Mouse (Mus musculus) layer of hippocampus, adult 9-10 months (tissue): ENCODE results near the gene Faah.

Experiments used
- DNase-seq: peaks from one replicate; pipeline ENCODE4 v3.0.0; 2022; ENCODE audit warnings: low spot score

The Faah gene

DNA sequence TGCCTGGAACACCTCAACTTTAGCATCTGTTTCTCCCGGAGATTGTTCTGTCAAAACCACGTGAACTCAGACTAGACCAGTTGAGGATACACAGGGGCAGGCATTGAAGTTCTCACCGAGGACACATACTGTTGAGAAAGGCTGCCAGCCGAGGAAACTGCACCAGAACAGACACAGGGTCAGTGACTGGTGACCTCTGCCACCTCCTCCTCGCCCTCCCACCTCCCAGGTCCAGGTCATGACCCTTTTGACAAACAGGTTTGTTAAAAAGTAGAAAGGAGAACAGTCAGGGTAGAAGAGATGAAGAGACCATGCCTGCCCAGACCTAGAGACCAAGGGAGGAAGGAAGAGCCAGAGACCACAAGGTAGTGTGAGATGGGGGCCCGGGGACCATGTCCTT, 17.1 kb downstream of the Faah start:
- no peak for DNase-seq

GRCm38 (mm10) chr4:115996729-115997128, 21.0 kb downstream of the Faah start:
- DNase-seq, result no peak

DNA sequence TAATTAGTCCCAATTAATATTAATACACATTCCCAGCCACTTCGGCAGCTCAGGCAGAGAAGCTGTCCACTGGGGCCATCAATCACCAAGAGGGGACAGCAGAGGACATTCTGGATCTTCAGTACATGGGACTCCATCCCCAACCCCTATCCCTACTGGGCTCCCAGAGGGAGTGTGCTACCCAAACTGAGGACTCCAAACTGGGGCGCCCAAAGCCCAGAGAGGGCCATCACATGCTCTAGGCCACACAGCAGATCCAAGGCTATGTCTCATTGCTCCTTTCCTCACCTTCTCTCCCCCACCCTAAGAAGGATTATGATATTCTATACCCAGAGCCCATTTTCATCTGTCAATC, 22.4 kb downstream of the Faah start:
- DNase-seq, result no peak

DNA sequence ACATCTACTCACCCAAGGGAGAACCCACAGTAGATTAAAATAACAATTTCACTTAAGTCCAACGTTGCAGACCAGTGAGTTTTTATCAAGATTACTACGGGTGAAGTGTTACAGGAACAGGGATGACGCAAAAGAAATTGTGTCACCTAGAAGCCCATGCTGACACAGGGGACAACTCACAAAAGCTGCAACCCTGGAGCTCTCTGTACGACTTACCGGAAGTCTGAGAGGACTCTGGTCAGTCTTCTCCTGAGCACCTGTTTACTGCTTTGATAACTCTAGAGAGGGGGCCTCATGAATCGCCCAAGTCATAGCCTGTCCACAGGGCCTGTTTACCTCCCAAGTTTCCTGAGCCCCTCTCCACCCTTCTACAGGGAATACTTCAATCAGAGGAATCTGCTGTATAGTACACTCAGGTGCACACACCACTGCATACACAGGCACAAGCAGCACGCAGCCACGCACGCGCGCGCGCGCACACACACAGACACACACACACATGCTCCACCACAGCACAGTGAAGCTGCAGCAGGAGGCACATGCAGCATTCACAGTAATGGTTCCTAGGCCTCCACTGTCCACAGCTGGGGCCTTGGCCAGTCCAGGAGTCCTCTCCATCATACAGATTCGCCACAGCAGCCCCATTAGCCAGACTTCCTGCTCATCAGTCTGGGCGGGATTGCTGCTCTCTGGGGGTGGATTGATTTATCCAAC, 22.9 kb downstream of the Faah start:
- DNase-seq, result no peak

DNA sequence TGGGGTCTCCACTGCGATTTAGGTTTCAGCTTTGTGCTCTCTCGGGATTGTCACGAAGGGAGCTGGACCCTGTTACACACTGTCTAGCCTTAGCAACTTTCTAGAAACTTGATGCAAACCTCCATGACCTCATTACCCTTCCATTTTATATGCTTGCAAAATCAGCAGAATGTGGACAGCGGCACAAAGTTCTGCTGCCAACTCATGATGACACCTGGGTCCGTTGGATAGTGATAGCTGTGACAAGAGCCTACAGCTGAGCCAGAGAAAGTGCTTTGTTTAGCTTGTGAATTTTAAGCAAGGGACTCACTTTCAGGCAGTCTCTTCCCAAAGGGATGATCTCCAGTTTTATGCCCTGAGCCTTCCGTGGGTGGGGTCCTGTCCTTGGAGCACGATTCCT, 28.3 kb downstream of the Faah start:
- DNase-seq, result no peak

DNA sequence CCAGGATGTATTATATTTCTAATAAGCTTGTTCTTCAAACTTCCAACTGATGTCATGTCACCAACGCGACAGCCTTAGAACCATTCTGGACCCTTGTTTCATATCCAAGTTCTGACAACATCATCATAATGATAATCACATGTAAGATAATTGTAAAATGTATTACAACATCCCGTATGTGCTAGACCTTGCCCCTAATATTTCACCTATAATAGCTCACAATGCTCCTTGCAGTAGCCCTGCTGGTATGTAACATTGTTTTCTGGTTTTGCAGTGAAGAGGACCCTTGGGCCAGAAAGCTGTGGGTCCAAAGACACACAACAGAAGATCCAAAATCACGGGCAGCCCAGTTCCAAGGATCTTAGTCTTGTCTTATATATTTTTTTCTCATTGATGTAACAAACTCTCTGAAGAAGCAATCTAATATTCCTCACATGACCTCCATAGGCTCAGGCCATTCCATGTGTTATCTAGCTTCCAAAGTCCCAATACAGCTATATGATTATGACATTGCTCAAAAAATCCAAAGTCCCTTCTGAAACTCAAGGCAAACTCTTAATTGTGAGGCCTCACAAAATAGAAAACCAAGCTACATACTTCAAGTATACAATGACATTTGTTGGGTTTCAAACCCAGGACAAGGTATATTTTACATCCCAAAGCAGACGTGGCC, 29.7 kb downstream of the Faah start:
- no peak for DNase-seq

- no peak for DNase-seq
Measured at GRCm38 (mm10) chr4:115987436-115987835, 30.3 kb downstream of the Faah start.

DNA sequence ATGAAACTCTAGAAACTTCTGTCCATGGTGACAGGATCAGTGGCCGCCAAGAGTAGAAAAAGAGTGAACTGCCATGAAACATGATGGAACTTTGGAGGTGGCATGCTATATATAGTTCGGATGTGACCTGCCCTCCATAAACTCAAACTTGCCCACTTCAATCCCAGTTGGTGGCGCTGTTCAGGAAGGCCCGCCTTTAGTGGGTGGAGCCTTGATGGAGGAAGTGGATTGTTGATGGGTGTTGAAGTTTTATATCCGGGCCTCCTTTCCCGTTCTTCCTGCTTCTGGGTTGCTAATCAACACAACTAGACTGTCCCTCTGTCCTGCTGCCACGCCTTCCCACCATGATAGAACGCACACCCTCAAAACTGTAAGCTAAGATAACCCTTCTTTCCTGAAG, 32.8 kb downstream of the Faah start:
- no peak for DNase-seq

GRCm38 (mm10) chr4:115984111-115984510, 33.6 kb downstream of the Faah start:
- DNase-seq, result peak; percentile 42

DNA sequence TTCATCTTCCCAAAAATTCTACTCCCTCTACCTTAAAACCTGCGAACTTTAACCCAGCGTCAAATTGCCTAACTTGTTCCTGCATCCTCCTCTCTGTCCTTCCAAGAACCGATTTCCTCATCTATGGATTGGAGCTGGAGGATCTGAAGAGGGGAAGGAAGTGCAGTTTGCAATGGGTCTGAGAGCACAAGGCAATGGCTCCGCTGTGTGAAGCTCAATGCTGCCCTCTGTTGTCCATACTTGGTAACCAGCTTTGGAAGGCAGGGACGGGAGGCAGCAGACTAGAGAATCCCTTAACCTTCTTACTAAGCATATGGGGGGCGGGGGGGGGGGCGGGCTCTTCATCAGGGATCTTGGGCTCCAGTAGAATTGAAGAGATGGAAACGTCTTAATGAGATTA, 37.0 kb downstream of the Faah start:
- DNase-seq, result peak; percentile 75

DNA sequence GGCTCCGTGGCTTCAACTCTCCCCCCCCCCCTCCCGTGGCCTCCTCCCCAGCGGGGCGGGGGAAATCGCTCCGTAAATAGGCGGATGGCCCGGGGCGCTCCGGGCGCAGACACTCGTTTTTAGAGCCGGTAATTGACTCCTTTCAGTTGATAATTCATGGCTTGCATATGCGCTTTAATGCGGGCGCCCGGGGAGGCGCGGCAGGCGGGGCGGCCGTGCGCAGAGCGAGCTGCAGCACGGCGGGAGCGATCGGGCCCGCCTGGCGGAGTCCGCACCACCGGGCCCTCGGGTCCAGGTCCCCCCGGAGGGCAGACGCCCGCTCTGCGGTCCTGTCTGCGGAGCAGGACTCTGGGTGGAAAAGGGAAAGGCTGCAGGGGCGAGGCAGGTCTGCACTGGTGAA, 38.3 kb downstream of the Faah start:
- DNase-seq, result no peak

GRCm38 (mm10) chr4:115978911-115979310, 38.8 kb downstream of the Faah start:
- no peak for DNase-seq

GRCm38 (mm10) chr4:115972543-115972942, 45.2 kb downstream of the Faah start:
- no peak for DNase-seq

DNA sequence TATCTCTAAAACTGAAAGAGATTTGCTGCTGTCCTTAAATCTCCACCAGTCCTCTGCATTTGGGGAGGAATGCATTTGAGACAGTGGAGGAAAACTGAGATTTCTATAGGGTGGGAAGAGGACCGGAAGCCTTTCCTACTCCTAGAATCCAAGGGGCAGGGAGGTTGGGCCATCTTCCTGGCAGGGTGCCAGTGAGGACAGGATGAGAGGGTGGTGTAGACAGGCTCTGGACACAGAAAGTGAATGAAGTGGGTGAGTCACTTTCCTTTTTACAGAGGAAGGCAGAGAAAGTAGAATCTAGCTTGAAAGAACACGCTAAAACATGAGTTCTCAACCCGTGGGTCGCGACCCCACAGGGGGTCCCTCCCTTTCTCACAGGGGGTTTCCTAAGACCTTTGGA, 53.3 kb downstream of the Faah start:
- no peak for DNase-seq

DNA sequence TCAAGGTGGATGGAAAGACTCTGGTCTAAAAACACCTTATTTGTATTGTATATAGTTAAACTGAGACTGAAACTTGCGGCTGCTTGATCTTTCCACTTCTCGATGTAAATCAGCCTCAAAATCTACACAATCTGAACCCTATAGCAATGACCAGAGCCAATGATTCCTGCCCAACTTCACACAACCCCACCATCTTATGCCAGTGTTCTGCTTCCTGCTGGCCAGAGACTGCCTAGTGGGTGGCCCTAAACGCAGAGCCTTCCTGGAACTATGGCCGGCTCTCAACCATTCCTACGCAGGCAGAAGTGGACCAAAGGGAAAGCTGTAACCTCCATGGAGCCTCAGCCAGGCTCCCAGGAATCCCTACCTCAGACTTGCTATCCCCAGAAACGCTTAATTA, 54.0 kb downstream of the Faah start:
- DNase-seq, result no peak

GRCm38 (mm10) chr4:115962671-115963412, 54.9 kb downstream of the Faah start:
- DNase-seq, result no peak

GRCm38 (mm10) chr4:115961991-115962390, 55.7 kb downstream of the Faah start:
- no peak for DNase-seq

DNA sequence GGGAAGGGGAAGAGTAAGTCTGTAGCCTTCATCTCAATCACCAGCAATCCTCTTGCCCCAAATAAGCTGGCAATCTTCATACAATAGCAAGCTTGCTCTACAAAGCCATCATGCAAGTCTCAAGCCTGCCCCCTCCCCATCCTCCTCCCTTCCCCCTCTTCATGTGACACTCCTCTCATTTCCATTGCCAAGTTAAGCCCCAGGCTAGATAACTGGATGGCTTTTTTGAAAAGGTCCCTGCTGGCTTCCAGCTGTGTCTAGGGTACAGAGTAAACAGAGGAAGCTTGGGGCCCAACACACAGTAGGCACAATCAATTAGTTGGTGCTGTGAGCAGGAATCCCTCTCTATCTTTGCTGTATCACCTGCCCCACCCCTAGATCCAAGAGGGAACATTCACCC, 58.2 kb downstream of the Faah start:
- no peak for DNase-seq

DNA sequence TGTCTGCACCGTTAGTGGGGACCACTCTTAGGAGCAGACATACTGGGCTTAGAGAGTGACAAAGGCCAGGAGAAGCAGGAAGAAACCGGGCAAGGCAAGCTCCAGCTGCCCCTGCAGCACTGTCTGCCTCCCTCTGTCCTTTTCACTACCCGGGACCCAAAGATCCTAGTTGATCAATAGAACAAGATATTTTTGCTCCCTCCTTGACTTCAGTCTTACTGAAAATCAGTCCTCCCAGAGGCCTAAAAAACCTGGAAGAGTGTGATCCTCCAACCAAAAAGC, 62.3 kb downstream of the Faah start:
- DNase-seq, result no peak

DNA sequence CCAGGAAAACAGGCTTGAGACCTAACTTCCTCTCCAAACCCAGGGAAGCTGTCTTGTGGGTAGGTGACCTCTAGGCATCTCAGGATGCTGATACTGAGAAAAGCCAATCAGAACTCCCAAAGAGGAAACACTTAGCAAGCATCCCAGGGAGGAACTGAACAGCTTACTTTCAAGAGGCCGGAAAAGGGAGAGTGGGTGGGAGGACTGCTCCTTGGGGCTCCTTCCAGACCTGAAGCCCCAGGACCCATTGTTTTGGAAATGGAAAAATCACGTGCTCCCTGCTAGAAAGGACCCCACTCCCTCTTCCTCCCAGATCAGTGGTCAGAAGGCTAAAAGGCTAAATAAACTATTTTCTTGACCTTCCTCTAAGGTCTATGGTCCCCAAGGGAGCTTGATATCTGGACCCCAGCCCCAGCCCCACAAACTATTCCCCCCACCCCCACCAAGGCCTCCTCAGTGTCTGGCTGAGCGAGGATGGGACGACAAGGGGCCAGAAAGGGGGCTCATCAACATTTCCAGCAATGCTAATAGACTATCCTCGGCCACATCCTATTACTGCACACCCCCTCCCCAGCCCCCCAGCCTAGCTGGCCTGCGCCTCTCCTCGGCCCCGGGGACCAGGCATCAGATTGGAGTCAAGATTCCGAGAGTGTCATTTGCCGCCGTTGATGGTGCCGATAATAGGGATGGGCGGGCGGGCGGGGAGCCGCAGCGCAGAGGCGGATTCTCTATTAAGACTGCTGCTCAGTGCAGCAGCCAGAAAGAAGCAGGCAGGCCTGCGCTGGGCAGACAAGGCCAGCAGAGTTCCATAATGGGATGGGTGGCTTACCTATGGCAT, 62.9 kb downstream of the Faah start:
- no peak for DNase-seq

DNA sequence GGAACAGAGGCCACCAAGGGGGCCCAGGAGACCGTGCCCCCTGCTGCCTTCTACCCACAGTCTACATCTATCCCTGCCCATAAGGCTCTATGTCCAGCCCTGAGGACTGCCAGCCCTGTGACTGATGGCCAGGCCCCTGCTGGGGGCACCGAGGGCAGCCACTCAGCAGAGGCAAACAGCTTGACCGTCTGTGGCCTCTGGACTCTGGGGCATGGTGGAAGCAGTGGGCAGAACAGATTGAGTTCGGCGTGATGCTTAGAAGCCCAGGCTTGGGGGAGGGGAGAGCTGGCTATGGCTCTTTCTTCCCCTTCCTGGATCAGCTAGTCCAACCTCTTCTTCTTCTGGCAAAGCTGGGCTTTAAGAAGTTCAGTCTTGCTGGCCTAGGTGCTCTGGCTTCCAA, 64.2 kb downstream of the Faah start:
- no peak for DNase-seq

GRCm38 (mm10) chr4:115952758-115953157, 65.0 kb downstream of the Faah start:
- no peak for DNase-seq
